Mouse (Mus musculus): ENCODE results near the gene Zfp786. TPM values are rescaled to one million over a fixed set of nuclear protein-coding genes. Genes with fewer than 3 reads are reported as not detected.

Zfp786 gene
- polyA plus RNA-seq (2017; shearing (Covaris generic)): not detected

DNA sequence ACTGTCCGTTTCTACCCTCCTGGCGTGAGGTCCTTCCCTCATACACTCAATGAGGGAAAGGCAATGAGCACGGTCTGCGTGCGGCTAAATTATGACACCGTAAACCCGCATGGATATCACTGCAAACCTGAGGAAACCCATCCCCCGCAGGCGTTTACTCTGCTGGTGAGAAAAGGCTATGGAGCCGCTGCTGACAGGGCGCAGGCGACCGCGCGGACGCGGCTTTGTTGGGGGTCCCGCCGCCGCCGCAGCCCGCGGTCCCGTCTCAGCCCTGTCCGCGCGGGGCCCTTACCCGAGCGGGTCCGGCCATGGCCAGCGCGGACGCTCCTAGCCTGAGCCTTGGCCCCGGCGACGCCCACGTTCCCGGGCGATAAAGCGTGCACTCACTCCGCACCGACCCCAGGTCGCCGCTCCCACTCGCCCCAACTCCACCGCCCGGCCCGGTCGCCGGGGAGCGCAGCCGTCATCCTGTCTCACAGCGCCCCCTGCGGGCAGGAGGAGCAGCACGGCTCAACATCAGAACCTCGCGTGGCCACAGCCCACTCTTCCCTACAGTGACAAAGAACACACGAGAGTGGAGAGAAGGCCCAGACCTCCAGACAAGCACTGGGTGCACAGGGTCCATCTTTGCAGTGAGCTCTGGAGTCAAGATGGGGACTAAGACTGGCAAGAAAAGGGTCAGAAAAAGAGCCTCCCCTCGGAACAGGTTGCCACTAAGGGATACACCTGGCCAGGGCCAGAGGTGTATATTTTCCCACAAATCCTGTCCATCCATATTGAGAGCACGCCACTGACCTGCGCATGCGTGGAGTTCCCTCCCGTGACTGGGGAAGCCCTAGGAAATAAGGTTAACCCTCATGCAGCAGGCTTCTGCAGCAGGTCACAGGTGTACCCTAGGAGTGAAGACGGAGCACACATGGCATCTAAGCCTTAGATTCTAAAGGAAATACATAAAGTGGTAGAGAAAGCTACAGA lies at the start of gene Zfp786:
Zfp786 (minus strand) TSS at position 764 of the 975 bp plus-strand sequence.

DNA sequence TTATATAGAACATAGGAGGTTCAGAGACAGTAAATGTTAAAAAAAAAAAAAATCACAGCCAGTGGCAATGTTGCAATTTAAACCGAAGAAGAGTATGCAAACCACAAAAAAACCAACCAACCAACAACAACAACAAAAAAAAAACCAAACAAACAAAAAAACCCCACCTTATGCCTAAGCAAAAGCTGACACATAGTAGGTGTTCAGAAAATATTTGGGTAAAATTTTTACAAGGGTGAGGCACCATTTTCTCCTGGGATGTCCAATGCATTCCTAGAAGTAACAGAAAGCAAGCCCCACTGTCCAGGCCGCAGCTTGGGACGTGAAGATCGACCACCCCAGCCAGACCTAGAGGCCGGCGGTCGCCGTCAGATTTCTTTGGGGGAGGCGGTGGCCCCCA lies 46.4 kb upstream of the Zfp786 start, which contains the start of gene Zfp282:
Zfp282 (plus strand) TSS at position 147 of the 400 bp plus-strand sequence.

DNA sequence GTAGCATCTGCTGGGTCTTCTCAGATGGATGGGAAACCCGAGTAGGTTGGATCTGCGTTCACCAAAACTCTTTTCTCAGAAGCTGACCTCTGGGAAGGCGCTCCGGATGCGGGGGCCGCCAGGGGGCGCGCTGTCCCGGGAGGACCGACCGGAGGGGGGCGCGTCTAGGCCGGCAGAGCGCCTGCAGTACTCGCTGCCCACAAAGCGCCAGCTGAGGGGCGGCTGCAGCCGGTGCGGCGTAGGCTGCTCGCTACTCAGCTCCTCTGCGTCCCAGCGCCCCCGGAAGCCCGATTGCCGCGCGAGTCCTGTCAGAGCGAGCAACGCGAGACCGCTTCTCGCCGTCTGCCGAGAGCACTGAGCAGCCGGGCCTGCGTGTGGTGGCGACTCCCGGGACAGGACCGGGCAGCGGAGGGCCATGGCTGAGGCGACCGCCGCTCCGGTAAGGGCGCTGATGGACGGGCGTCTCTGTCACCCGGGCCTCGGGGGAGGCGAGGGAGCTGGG lies 4.9 kb upstream of the Zfp786 start, which contains the start of gene Zfp398:
Zfp398 (plus strand) TSS at position 180 of the 502 bp plus-strand sequence.

DNA sequence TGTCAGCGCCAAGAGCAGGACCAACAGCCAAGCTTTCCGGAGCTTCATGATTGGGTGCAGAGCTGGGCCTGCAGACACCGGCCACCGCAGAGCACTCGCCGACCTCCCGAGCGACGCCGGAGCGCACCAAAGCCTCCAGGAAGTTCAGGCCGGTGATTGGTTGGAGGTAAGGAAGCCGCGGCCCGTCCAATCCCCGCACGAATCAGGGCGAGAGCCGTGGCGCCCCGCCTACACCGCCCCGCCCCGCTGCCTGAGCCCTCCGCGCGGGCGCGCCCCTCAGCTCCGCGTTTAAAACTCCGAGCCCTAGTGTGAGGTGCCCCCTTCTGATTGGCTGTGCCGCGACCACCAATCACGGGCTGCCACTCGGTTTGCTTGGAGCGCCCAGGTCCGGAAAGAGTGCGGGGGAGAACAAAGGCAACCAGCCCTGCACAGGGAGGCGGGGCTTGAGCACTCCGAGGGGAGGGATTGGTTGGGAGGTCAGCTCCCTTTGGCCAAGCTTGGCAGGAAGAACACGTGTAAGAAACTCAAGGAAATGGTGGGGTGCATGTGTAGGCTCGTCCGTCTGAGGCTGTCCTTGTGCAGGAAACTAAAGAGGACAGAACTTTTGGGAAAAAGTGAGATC lies 17.3 kb downstream of the Zfp786 start, which contains the start of gene Pdia4:
Pdia4 (minus strand) TSS at position 174 of the 622 bp plus-strand sequence.

Other genes starting within 250 kb of the Zfp786 start
- 50.7 TPM for gene Ezh2, start 235.5 kb downstream of the Zfp786 start, polyA plus RNA-seq (2017; shearing (Covaris generic))
- 66.4 TPM for gene Pdia4, start 17.4 kb downstream of the Zfp786 start, polyA plus RNA-seq (2017; shearing (Covaris generic))
- 14.1 TPM for gene Zfp398, start 4.8 kb upstream of the Zfp786 start, polyA plus RNA-seq (2017; shearing (Covaris generic))
- 3.3 TPM for gene Zfp282, start 46.3 kb upstream of the Zfp786 start, polyA plus RNA-seq (2017; shearing (Covaris generic))
- gene Zfp212, start 89.6 kb upstream of the Zfp786 start, polyA plus RNA-seq (2017; shearing (Covaris generic)): 33.5 TPM
- gene Zfp956, start 122.5 kb upstream of the Zfp786 start, polyA plus RNA-seq (2017; shearing (Covaris generic)): 24.3 TPM
- gene Zfp777, start 218.0 kb upstream of the Zfp786 start, polyA plus RNA-seq (2017; shearing (Covaris generic)): 35.3 TPM

All from effector memory CD4-positive, alpha-beta T cell, adult 7 months (primary cell).